Mouse (Mus musculus): Measurements from ENCODE around the gene Ms4a8a.
"Not testable (repeated sequence)": the region's sequence is repeated elsewhere in the genome, so short reads cannot be mapped to it uniquely, and the experiment has no call there.

Gene Ms4a8a

GRCm38 (mm10) chr19:11080934-11081333 lies at the start of gene Ms4a8a:
Ms4a8a (minus strand) TSS chr19:11081102.
- no peak for DNase-seq (ENCODE audit: low spot score)

DNA sequence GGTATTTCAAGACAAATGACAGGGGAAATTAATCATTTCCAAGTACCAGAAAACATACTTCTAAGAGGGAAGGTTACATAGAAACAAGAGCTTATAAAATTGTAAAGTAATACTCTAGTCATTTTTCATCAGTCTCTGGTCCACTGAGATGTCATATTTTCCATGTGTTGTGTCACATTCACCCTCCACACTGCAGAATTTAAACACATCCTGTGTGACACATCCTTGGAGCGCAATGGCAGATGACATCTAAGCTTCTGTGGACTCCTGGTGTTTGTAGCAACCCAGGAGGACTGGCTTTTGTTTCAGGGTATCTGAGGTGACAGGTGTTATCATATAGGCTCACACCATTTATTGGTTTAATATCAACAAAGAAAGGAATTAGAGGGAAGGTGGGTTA lies 48.8 kb upstream of the Ms4a8a start:
- no peak for DNase-seq (ENCODE audit: low spot score)

- not testable (repeated sequence) for DNase-seq (ENCODE audit: low spot score)
Observed at GRCm38 (mm10) chr19:11121016-11121420, 40.1 kb upstream of the Ms4a8a start.

- DNase-seq (ENCODE audit: low spot score), result no peak
Observed at GRCm38 (mm10) chr19:11119338-11119737, 38.4 kb upstream of the Ms4a8a start.

GRCm38 (mm10) chr19:11107746-11108145 lies 26.8 kb upstream of the Ms4a8a start:
- DNase-seq (ENCODE audit: low spot score), result peak; percentile 18

DNA sequence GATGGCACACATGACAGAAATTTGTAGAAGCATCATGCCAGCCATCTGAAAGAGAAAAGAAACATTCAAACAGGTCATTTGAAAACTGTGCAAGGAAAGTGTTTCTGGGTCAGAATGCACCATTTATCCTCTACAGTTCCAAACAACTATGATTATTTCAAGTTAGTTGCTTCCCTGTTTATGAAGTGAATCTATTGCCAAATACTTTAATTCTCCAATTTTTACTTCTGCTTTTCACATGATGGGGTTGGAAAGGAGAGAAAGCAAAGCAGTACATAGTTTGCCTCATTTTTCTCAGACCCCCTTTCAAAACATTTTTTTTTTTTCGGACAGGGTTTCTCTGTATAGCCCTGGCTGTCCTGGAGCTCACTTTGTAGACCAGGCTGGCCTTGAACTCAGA lies 21.0 kb upstream of the Ms4a8a start:
- no peak for DNase-seq (ENCODE audit: low spot score)

- no peak for DNase-seq (ENCODE audit: low spot score)
Observed at GRCm38 (mm10) chr19:11098401-11098800, 17.5 kb upstream of the Ms4a8a start.

GRCm38 (mm10) chr19:11092131-11092530 lies 11.2 kb upstream of the Ms4a8a start:
- not testable (repeated sequence) for DNase-seq (ENCODE audit: low spot score)

- DNase-seq (ENCODE audit: low spot score), result no peak
Observed at GRCm38 (mm10) chr19:11070364-11070763, 10.5 kb downstream of the Ms4a8a start.

- DNase-seq (ENCODE audit: low spot score), result no peak
Observed at GRCm38 (mm10) chr19:11065202-11065875, 15.6 kb downstream of the Ms4a8a start.

DNA sequence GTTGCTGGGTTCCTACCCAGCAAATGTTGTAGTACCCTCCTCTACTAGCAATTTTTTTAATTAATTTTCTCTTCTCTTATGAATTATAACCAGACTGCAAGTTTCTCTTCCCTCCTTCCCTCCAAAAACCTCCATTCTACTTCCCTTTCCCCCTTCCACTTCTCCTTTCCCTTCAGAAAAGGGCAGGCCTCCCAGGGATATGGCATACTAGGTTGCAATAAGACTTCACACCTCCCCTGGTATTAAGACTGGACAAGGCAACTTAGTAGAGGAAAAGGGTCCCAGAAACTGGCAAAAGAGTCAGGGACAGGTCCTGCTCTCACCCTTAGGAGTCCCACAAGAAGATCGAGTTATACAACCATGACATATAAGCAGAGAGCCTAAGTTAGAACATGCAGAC lies 20.0 kb downstream of the Ms4a8a start:
- DNase-seq (ENCODE audit: low spot score), result no peak

GRCm38 (mm10) chr19:11059967-11060366 lies 20.9 kb downstream of the Ms4a8a start:
- no peak for DNase-seq (ENCODE audit: low spot score)

GRCm38 (mm10) chr19:11055700-11056099 lies 25.2 kb downstream of the Ms4a8a start:
- DNase-seq (ENCODE audit: low spot score), result not testable (repeated sequence)

- no peak for DNase-seq (ENCODE audit: low spot score)
Observed at GRCm38 (mm10) chr19:11053277-11053676, 27.6 kb downstream of the Ms4a8a start.

- DNase-seq (ENCODE audit: low spot score), result no peak
Observed at GRCm38 (mm10) chr19:11052877-11053276, 28.0 kb downstream of the Ms4a8a start.

- no peak for DNase-seq (ENCODE audit: low spot score)
Observed at GRCm38 (mm10) chr19:11050286-11050685, 30.6 kb downstream of the Ms4a8a start.

DNA sequence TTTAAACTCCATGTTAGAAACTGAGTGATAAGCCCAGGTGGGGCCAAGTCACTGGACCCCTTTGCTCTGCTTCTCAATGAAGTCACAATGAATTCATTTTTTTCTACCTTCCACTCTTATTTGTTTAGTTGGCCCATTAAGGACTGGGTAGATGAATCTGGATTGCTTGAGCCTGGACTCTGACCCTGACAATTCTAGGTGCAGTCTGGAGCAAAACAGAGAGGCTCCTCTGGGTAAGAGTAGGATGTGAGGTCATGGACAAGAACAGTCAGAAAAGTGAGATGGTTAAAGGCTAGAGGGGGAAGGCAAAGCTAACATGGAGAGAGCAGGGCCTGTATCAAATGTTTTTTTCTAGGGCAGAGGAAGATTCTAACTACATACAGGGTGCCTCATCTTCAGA lies 31.5 kb downstream of the Ms4a8a start:
- DNase-seq (ENCODE audit: low spot score), result no peak

- no peak for DNase-seq (ENCODE audit: low spot score)
Observed at GRCm38 (mm10) chr19:11048503-11048902, 32.4 kb downstream of the Ms4a8a start.

- no peak for DNase-seq (ENCODE audit: low spot score)
Observed at GRCm38 (mm10) chr19:11048009-11048408, 32.9 kb downstream of the Ms4a8a start.

DNA sequence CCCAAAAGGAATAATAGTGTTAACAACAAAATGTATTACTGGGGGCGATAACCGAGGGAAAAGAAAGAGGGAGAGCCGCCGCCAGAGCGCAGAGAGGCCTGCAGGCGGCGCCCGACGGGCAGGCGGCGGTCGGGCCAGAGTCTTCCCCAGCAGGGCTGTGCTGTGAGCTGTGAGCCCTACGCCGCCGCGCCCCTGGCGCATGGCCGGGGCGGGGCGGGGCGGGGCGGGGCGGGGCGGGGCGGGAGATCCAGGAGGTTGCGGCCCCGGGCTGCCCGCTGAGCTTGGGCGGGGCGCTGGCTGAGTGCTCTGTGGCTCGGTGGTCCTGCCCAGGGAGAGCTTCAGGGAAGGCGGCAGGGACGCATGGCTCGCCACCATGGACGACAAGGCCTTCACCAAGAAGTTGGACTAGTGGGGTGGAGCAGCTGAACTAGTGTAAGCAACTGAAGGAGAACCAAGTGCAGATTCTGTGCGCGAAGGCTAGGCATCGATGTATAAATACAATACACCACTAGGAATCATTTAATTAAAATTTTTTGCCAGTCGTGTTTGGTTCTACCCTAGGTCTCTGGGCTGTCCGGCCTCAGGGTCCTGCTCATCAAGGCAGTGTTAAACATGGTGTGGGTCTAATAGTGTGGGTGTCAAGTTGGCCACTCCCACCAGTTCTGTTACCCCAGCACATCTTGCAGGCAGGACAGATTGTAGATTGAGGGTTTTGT lies 35.7 kb downstream of the Ms4a8a start:
- peak; percentile 53 for DNase-seq (ENCODE audit: low spot score)

DNA sequence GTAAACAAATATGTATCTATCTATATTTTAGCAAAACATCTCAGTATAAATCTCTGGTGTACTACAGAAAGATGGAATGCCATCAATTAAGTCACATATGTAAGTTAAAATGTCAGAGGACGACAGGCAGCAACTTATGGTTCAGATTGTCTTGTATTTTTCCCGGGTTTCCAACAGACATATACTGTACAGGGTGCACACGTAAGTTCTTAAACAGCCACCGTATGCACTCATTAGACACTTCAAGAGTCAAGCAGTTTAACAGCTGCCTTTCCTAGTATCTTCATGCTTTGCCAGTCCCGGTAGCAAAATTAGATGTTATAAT lies 36.3 kb downstream of the Ms4a8a start:
- no peak for DNase-seq (ENCODE audit: low spot score)

- DNase-seq (ENCODE audit: low spot score), result no peak
Observed at GRCm38 (mm10) chr19:11037570-11037969, 43.3 kb downstream of the Ms4a8a start.

DNA sequence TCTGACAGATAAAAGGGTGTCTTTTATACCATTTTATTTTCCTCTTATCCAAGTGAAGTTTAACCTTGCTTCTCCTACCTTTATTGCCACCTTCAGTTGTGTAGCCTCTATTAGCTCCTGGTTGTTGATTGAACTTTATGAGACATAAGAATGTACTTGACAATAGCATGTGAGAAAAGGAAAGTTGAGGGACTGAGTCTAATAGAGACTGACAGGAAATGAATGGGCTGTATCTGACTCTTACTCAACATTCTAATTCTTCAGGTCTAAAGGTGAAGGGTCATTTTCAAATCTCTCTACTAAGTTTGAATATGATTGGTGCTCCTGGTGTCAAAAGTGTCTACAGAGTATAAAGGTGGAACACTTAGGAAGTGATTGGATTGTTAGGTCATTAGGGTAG lies 58.5 kb downstream of the Ms4a8a start:
- no peak for DNase-seq (ENCODE audit: low spot score)

DNA sequence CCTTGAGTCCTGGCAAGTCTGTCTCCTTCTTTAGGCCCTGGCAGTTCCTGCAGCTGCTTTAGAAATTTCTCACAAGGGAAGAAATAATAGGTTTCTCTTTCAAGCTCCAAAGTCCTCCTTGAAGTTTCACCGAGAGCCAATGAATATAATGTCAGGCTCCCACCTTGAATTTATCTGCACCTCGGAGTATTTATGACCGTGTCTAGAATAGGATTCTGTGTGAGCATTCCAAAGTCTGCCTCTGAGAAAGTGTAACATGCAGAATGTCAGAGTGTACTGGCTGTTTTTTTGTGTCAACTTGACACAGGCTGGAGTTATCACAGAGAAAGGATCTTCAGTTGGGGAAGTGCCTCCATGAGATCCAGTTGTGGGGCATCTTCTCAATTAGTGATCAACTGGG lies 63.0 kb downstream of the Ms4a8a start, which contains the start of gene Ms4a18:
Gene Ms4a18, minus strand, starts transcription at position 141 of the 400 bp plus-strand sequence.
- DNase-seq (ENCODE audit: low spot score), result no peak

All from ovary, postnatal 14 days (tissue).